Comparison of ENCODE assay signal across 11 mouse cellular contexts in the genomic region with DNA sequence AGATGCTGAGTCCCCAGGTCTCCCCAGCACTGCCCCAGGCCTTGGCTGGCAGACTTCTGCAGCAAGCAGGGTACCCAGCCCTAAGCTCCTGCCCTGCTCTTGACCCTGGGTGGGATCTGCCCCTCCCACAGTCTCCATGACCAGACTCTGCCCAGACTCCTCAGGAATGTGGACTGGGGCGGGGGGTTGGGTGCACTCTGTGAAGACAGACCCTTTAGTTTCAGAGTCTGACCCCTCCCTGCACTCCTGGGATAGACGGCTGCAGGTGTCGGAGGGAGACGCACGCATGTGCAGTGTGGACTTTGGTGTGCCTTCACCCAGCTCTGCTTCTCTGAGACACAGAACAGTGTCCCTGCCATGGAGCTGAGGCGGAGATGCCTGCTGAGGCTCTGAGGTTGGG. TPM values are rescaled to one million over a fixed set of nuclear protein-coding genes. Genes with fewer than 3 reads are reported as not detected.
A peak's percentile ranks its signal among the peaks of the same experiment; 100 is the strongest.
DNase-seq lines count a peak whose midpoint lies in the region; ATAC-seq and TF ChIP-seq lines count a peak whose summit lies in the region.
"Had no signal": no experiment of that assay in that cellular context is flagged by ENCODE, and none has a peak within 500 bp of the region (broad histone marks: within the 10 kb centered on the region; RNA-seq: fewer than 3 reads in every experiment).

No protein-coding gene starts in this region.

- ATAC-seq in midbrain, embryonic 15.5 days (replicated peaks): no peak
- peak; percentile 46 for ATAC-seq in intestine, embryonic 16.5 days
- ATAC-seq in stomach, postnatal 0 days (ENCODE audit: low FRiP score, low TSS enrichment): 0 out of 2 replicates have a peak, but pooled peaks have one; percentile 22
- ATAC-seq: liver, embryonic 12.5 days had no signal

- H3K9ac ChIP-seq in midbrain, embryonic 15.5 days: no peak overlapping the region
- H3K9ac ChIP-seq in intestine, embryonic 16.5 days (ENCODE audit: low read depth, low read length): peak overlapping the region; percentile 47
- peak overlapping the region; percentile 27 for H3K9ac ChIP-seq in stomach, postnatal 0 days (ENCODE audit: low read length)
- H3K9ac ChIP-seq: liver, embryonic 12.5 days had no signal

- no peak for TF ChIP-seq CTCF in gastrocnemius, adult 2 months (IDR thresholded peaks at IDR 0.05)
- TF ChIP-seq CTCF in stomach, postnatal 0 days (IDR thresholded peaks at IDR 0.05; ENCODE audit: low read depth): no peak

- WGBS in midbrain, embryonic 10.5 days: 42% methylated on average over 6 of the region's 6 CpGs
- 38% methylated on average over 6 of the region's 6 CpGs for WGBS in midbrain, embryonic 15.5 days
- WGBS in intestine, embryonic 16.5 days: 20% methylated on average over 6 of the region's 6 CpGs
- WGBS in stomach, postnatal 0 days: 26% methylated on average over 6 of the region's 6 CpGs

- H3K4me1 ChIP-seq in midbrain, embryonic 10.5 days: peaks cover 86% of the 10 kb centered on the region
- H3K4me1 ChIP-seq in midbrain, embryonic 15.5 days: peaks cover 22% of the 10 kb centered on the region
- H3K4me1 ChIP-seq in intestine, embryonic 16.5 days (ENCODE audit: control insufficient read depth, insufficient read depth, low read length): peaks cover 26% of the 10 kb centered on the region
- H3K4me1 ChIP-seq in stomach, postnatal 0 days (replicated peaks; ENCODE audit: control insufficient read depth, insufficient read depth): 0 out of 2 replicates have a peak, but pooled peaks cover 6% of the 10 kb centered on the region

- H3K27ac ChIP-seq in gastrocnemius, adult 2 months: 0 out of 2 replicates have a peak overlapping the region, but pooled peaks have one; percentile 5
- peak overlapping the region; percentile 81 for H3K27ac ChIP-seq in midbrain, embryonic 10.5 days (replicated peaks)
- H3K27ac ChIP-seq in midbrain, embryonic 15.5 days: no peak overlapping the region
- peak overlapping the region; percentile 21; the same call in 1 of the 2 replicates for H3K27ac ChIP-seq in intestine, embryonic 16.5 days (ENCODE audit: low read length)
- peak overlapping the region; percentile 40; the same call in 1 of the 2 replicates for H3K27ac ChIP-seq in stomach, postnatal 0 days (replicated peaks)
- H3K27ac ChIP-seq: liver, embryonic 12.5 days had no signal

- no peaks in the 10 kb centered on the region for H3K9me3 ChIP-seq in midbrain, embryonic 10.5 days (replicated peaks)
- H3K9me3 ChIP-seq in midbrain, embryonic 15.5 days: no peaks in the 10 kb centered on the region
- no peaks in the 10 kb centered on the region for H3K9me3 ChIP-seq in intestine, embryonic 16.5 days (ENCODE audit: control insufficient read depth, low read length)
- no peaks in the 10 kb centered on the region for H3K9me3 ChIP-seq in stomach, postnatal 0 days (ENCODE audit: control insufficient read depth, low read length)
- H3K9me3 ChIP-seq: liver, embryonic 12.5 days had no signal

- H3K27me3 ChIP-seq in midbrain, embryonic 10.5 days (ENCODE audit: low read depth, poor library complexity, severe bottlenecking): peaks cover 28% of the 10 kb centered on the region
- no peaks in the 10 kb centered on the region for H3K27me3 ChIP-seq in midbrain, embryonic 15.5 days (replicated peaks)
- no peaks in the 10 kb centered on the region for H3K27me3 ChIP-seq in intestine, embryonic 16.5 days (replicated peaks; ENCODE audit: control insufficient read depth, insufficient read depth, low read length)
- no peaks in the 10 kb centered on the region for H3K27me3 ChIP-seq in stomach, postnatal 0 days (ENCODE audit: control insufficient read depth, insufficient read depth, low read length)

- no peak overlapping the region for H3K4me2 ChIP-seq in midbrain, embryonic 15.5 days
- H3K4me2 ChIP-seq in intestine, embryonic 16.5 days (ENCODE audit: low read depth, low read length): 0 out of 2 replicates have a peak overlapping the region, but pooled peaks have one; percentile 17
- peak overlapping the region; percentile 11; the same call in 1 of the 2 replicates for H3K4me2 ChIP-seq in stomach, postnatal 0 days (replicated peaks; ENCODE audit: low read depth)
- H3K4me2 ChIP-seq: liver, embryonic 12.5 days had no signal

- no peak for DNase-seq in gastrocnemius, adult 2 months
- no peak for DNase-seq in gastrocnemius, postnatal 14 days
- peak; percentile 35 for DNase-seq in midbrain, embryonic 10.5 days (ENCODE audit: low spot score)
- DNase-seq in stomach, postnatal 0 days (ENCODE audit: low spot score): peak; percentile 48
- DNase-seq in right cerebral cortex, adult 18-20 months: no peak
- no peak for DNase-seq in adrenal gland, postnatal 14 days
- DNase-seq: cerebellum, adult 2 months; spleen, adult 18-20 months had no signal

- no peak for TF ChIP-seq EP300 in stomach, postnatal 0 days (optimal IDR thresholded peaks at IDR 0.05)

- no peak overlapping the region for H3K4me3 ChIP-seq in gastrocnemius, adult 2 months
- H3K4me3 ChIP-seq in midbrain, embryonic 10.5 days: peak overlapping the region; percentile 23
- H3K4me3 ChIP-seq in midbrain, embryonic 15.5 days: no peak overlapping the region
- H3K4me3 ChIP-seq in intestine, embryonic 16.5 days (ENCODE audit: low read length): no peak overlapping the region
- H3K4me3 ChIP-seq in stomach, postnatal 0 days (ENCODE audit: low read depth, low read length): no peak overlapping the region
- H3K4me3 ChIP-seq: liver, embryonic 12.5 days had no signal

- no peaks in the 10 kb centered on the region for H3K36me3 ChIP-seq in midbrain, embryonic 10.5 days
- no peaks in the 10 kb centered on the region for H3K36me3 ChIP-seq in midbrain, embryonic 15.5 days (replicated peaks)
- no peaks in the 10 kb centered on the region for H3K36me3 ChIP-seq in intestine, embryonic 16.5 days (ENCODE audit: control insufficient read depth, insufficient read depth, low read length)
- no peaks in the 10 kb centered on the region for H3K36me3 ChIP-seq in stomach, postnatal 0 days (ENCODE audit: control insufficient read depth, insufficient read depth, low read length)
- H3K36me3 ChIP-seq: liver, embryonic 12.5 days had no signal

- intact Hi-C loops in gastrocnemius, adult 2 months (cut with DNase I): no loop called here
- intact Hi-C loops in gastrocnemius, postnatal 14 days (cut with DNase I; ENCODE audit: low total_unique reads): no loop called here

RNA-seq across cellular contexts. Expression of a gene that starts 30.0 kb away (rescaled TPM):
- under 1 TPM in 1 of 2 experiments, not detected in 1; 0.20 TPM for total RNA-seq in gastrocnemius, adult 2 months (2021)
- total RNA-seq in gastrocnemius, postnatal 14 days (2021): under 1 TPM in 1 of 2 experiments, not detected in 1; 0.25 TPM
- 0.70 and 1.2 TPM in 2 replicates for polyA plus RNA-seq in midbrain, embryonic 10.5 days (2016; fragmentation: Nextera tagmentation; extraction: Ambion mirVana)
- 42.0 and 44.3 TPM in 2 replicates for polyA plus RNA-seq in midbrain, embryonic 15.5 days (2015; fragmentation: Nextera tagmentation; extraction: Ambion mirVana)
- 1.5 and 1.6 TPM in 2 replicates for polyA plus RNA-seq in intestine, embryonic 16.5 days (2015; fragmentation: Nextera tagmentation; extraction: Ambion mirVana)
- 3.4 and 3.6 TPM in 2 replicates for polyA plus RNA-seq in stomach, postnatal 0 days (2015; fragmentation: Nextera tagmentation; extraction: Ambion mirVana)
- total RNA-seq in adrenal gland, postnatal 14 days (2021): 11.0 and 16.9 TPM in 2 replicates

RNA-seq across cellular contexts. Expression of a gene that starts 36.9 kb away (rescaled TPM):
- 1 to 10 TPM; 1.8 to 2.6 TPM for total RNA-seq in gastrocnemius, adult 2 months (2021)
- total RNA-seq in gastrocnemius, postnatal 14 days (2021): 1 to 10 TPM; 2.9 to 3.7 TPM
- polyA plus RNA-seq in midbrain, embryonic 10.5 days (2016; fragmentation: Nextera tagmentation; extraction: Ambion mirVana): 3.6 and 3.7 TPM in 2 replicates
- 1.6 and 1.7 TPM in 2 replicates for polyA plus RNA-seq in midbrain, embryonic 15.5 days (2015; fragmentation: Nextera tagmentation; extraction: Ambion mirVana)
- 7.6 and 8.5 TPM in 2 replicates for polyA plus RNA-seq in intestine, embryonic 16.5 days (2015; fragmentation: Nextera tagmentation; extraction: Ambion mirVana)
- 3.9 and 4.9 TPM in 2 replicates for polyA plus RNA-seq in stomach, postnatal 0 days (2015; fragmentation: Nextera tagmentation; extraction: Ambion mirVana)
- 18.8 and 19.4 TPM in 2 replicates for total RNA-seq in adrenal gland, postnatal 14 days (2021)

Comparison
In these comparisons a context has a peak if more than half of its experiments do, and no peak if none do; other contexts are left out.
1. DNase-seq: peak in midbrain, embryonic 10.5 days (single experiment) and stomach, postnatal 0 days (single experiment); none in gastrocnemius, adult 2 months (single experiment), gastrocnemius, postnatal 14 days (single experiment), right cerebral cortex, adult 18-20 months (single experiment) and adrenal gland, postnatal 14 days (single experiment).